In the genomic region with DNA sequence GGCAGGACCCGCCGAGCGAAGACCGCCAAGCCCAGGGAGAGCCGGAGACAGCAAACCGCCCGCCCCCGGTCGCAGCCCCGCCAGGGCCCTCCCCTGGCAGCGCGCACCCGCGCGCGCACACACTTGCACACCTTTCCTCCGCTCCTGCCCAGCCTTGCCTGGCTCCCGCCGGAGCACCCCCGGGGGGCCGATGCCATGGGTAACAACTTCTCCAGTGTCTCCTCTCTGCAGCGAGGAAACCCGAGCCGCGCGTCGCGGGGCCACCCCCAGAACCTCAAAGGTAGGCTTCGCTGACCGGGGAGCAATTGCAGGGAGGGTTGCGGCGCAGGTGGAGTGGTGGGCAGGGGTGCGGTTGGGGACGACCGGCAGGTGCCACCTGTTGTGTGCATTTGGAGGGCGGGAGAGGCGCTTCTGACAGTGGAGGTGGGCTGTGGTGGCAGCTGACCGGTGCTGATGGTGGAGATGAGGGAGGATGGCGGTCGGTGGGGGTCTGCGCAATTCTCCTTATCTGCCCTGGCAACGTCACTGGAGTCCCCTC, we compare ENCODE assay signal across 7 mouse cellular contexts. TPM values are rescaled to one million over a fixed set of nuclear protein-coding genes. Genes with fewer than 3 reads are reported as not detected.
DNase-seq lines count a peak whose midpoint lies in the region; ATAC-seq lines count a peak whose summit lies in the region.

No protein-coding gene starts in this region.

- peak overlapping the region; percentile 81 for H3K4me2 ChIP-seq in midbrain, embryonic 15.5 days

- peak overlapping the region; percentile 81 for H3K27ac ChIP-seq in midbrain, embryonic 15.5 days

- peaks cover 24% of the 10 kb centered on the region for H3K4me1 ChIP-seq in midbrain, embryonic 15.5 days

- under 1% methylated on average over 35 of the region's 42 CpGs for WGBS in midbrain, embryonic 15.5 days

- H3K27me3 ChIP-seq in midbrain, embryonic 15.5 days (replicated peaks) = peaks cover 6% of the 10 kb centered on the region

- H3K4me3 ChIP-seq in midbrain, embryonic 15.5 days = peak overlapping the region; percentile 62

- DNase-seq in thymus, postnatal 14 days = peak; percentile 24
- DNase-seq in thymus, postnatal 0 days (ENCODE audit: low spot score) = no peak
- peak; percentile 70 for DNase-seq in cerebellum, adult 8-10 months
- peak; percentile 44 to 54 for DNase-seq in frontal cortex, postnatal 10 days (ENCODE audit: low spot score in 2 of 2)
- DNase-seq in left cerebral cortex, adult 11 months (ENCODE audit: low spot score) = peak; percentile 25
- no peak for DNase-seq in yolk sac, embryonic 10.5 days (ENCODE audit: low spot score)

- peak; percentile 52 for ATAC-seq in midbrain, embryonic 15.5 days (replicated peaks)

- H3K9me3 ChIP-seq in midbrain, embryonic 15.5 days = no peaks in the 10 kb centered on the region

- no peaks in the 10 kb centered on the region for H3K36me3 ChIP-seq in midbrain, embryonic 15.5 days (replicated peaks)

- peak overlapping the region; percentile 78 for H3K9ac ChIP-seq in midbrain, embryonic 15.5 days

RNA-seq across cellular contexts. Expression of a gene that starts 0.7 kb away (rescaled TPM):
- polyA plus RNA-seq in thymus, postnatal 0 days (2015; fragmentation: Nextera tagmentation; extraction: Ambion mirVana) = 0.70 and 0.91 TPM in 2 replicates
- polyA plus RNA-seq in midbrain, embryonic 15.5 days (2015; fragmentation: Nextera tagmentation; extraction: Ambion mirVana) = 14.8 and 15.0 TPM in 2 replicates

RNA-seq across cellular contexts. Expression of a gene that starts 21.8 kb away (rescaled TPM):
- polyA plus RNA-seq in thymus, postnatal 0 days (2015; fragmentation: Nextera tagmentation; extraction: Ambion mirVana) = 0.13 and 0.28 TPM in 2 replicates
- polyA plus RNA-seq in midbrain, embryonic 15.5 days (2015; fragmentation: Nextera tagmentation; extraction: Ambion mirVana) = not detected in 2 replicates

RNA-seq across cellular contexts. Expression of a gene that starts 35.3 kb away (rescaled TPM):
- polyA plus RNA-seq in thymus, postnatal 0 days (2015; fragmentation: Nextera tagmentation; extraction: Ambion mirVana) = not detected in 2 replicates
- polyA plus RNA-seq in midbrain, embryonic 15.5 days (2015; fragmentation: Nextera tagmentation; extraction: Ambion mirVana) = not detected in 2 replicates

RNA-seq across cellular contexts. Expression of a gene that starts 41.2 kb away (rescaled TPM):
- polyA plus RNA-seq in thymus, postnatal 0 days (2015; fragmentation: Nextera tagmentation; extraction: Ambion mirVana) = 7.6 and 7.7 TPM in 2 replicates
- 1.1 and 1.5 TPM in 2 replicates for polyA plus RNA-seq in midbrain, embryonic 15.5 days (2015; fragmentation: Nextera tagmentation; extraction: Ambion mirVana)

Comparison
In these comparisons a context has a peak if more than half of its experiments do, and no peak if none do; other contexts are left out.
1. DNase-seq: peak in thymus, postnatal 14 days (single experiment), cerebellum, adult 8-10 months (single experiment), frontal cortex, postnatal 10 days (2 of 2) and left cerebral cortex, adult 11 months (single experiment); none in thymus, postnatal 0 days (single experiment) and yolk sac, embryonic 10.5 days (single experiment).